Mouse (Mus musculus) limb, embryonic 13.5 days (tissue): ENCODE results near the gene Hdac9. TPM values are rescaled to one million over a fixed set of nuclear protein-coding genes. Genes with fewer than 3 reads are reported as not detected.

ENCODE experiments used
- ATAC-seq: fragments of 200-750 bp; cut with Nextera tagmentation; 2 replicates; pipeline ENCODE4 v1.8.0; 2017; ENCODE audit warnings: low read depth, moderate number of reproducible peaks, moderate TSS enrichment; ENCODE audit not compliant: low FRiP score
- H3K27ac ChIP-seq: fragments of 300-500 bp; sonication (generic); 2 replicates; pipeline ENCODE4 v1.5.1; 2015; ENCODE audit warnings: inconsistent platforms, mild to moderate bottlenecking, moderate library complexity
- H3K27me3 ChIP-seq: fragments of 300-500 bp; sonication (generic); 2 replicates; pipeline ENCODE4 v1.6.1; 2015; ENCODE audit warnings: mild to moderate bottlenecking, inconsistent platforms
- H3K36me3 ChIP-seq: fragments of 300-500 bp; sonication (generic); 2 replicates; pipeline ENCODE4 v1.6.1; 2015; ENCODE audit warnings: inconsistent platforms, mild to moderate bottlenecking, moderate library complexity
- H3K4me1 ChIP-seq: fragments of 300-500 bp; sonication (generic); 2 replicates; pipeline ENCODE4 v1.6.1; 2015; ENCODE audit warnings: inconsistent platforms
- H3K4me2 ChIP-seq: fragments of 300-500 bp; sonication (generic); replicated peaks from 2 replicates; pipeline ENCODE4 v1.6.1; 2015; ENCODE audit warnings: inconsistent platforms, mild to moderate bottlenecking, moderate library complexity
- H3K4me3 ChIP-seq: fragments of 300-500 bp; sonication (generic); 2 replicates; pipeline ENCODE4 v1.5.1; 2015; ENCODE audit warnings: moderate library complexity, mild to moderate bottlenecking, inconsistent platforms
- H3K9ac ChIP-seq: fragments of 300-500 bp; sonication (generic); 2 replicates; pipeline ENCODE4 v1.6.1; 2015; ENCODE audit warnings: mild to moderate bottlenecking, inconsistent platforms
- H3K9me3 ChIP-seq: fragments of 300-500 bp; sonication (generic); 2 replicates; pipeline ENCODE4 v1.6.1; 2016; ENCODE audit warnings: inconsistent platforms
- WGBS: fragments of 180-500 bp; shearing (Covaris S2); methylation state at CpG from one replicate; pipeline ENCODE4 v1.1.7; 2015; 5-methylcytosine and 5-hydroxymethylcytosine counted together
- polyA plus RNA-seq: library from polyadenylated mRNA; unstranded; fragments of >200 nt; fragmentation: Nextera tagmentation; extraction: Ambion mirVana; gene quantifications from 2 replicates; pipeline ENCODE4 v1.2.1, GENCODE M21; 2015

Hdac9 gene
- polyA plus RNA-seq, 1 experiment from 2014 or later: 8.4 TPM

GRCm38 (mm10) chr12:34841196-34841595, 75.7 kb downstream of the Hdac9 start:
- H3K27ac ChIP-seq: no peak overlapping the region
- H3K4me1 ChIP-seq: no peaks in the 10 kb centered on the region
- H3K4me3 ChIP-seq: no peak overlapping the region
- no peak overlapping the region for H3K9ac ChIP-seq
- ATAC-seq: no peak
- WGBS: 70% methylated on average over 4 of the region's 4 CpGs
- no peaks in the 10 kb centered on the region for H3K36me3 ChIP-seq
- H3K4me2 ChIP-seq: no peak overlapping the region
- no peaks in the 10 kb centered on the region for H3K9me3 ChIP-seq
- H3K27me3 ChIP-seq: no peaks in the 10 kb centered on the region

- Histone ChIP-seq H3K4me1 (no peaks in the 10 kb centered on the region), H3K36me3 (no peaks in the 10 kb centered on the region), H3K27me3 (no peaks in the 10 kb centered on the region), H3K4me2 (no peak overlapping the region), H3K9ac (no peak overlapping the region), H3K9me3 (no peaks in the 10 kb centered on the region), H3K27ac (no peak overlapping the region), H3K4me3 (no peak overlapping the region)
- 71% methylated on average over 5 of the region's 5 CpGs for WGBS
- no peak for ATAC-seq
These were observed 79.6 kb downstream of the Hdac9 start for GRCm38 (mm10) chr12:34837318-34837717.

- no peak overlapping the region for H3K4me3 ChIP-seq
- no peaks in the 10 kb centered on the region for H3K4me1 ChIP-seq
- no peaks in the 10 kb centered on the region for H3K27me3 ChIP-seq
- H3K4me2 ChIP-seq: no peak overlapping the region
- no peak overlapping the region for H3K27ac ChIP-seq
- no peak overlapping the region for H3K9ac ChIP-seq
- no peak for ATAC-seq
- H3K36me3 ChIP-seq: no peaks in the 10 kb centered on the region
- 38% methylated on average over 1 of the region's 1 CpGs for WGBS
- no peaks in the 10 kb centered on the region for H3K9me3 ChIP-seq
These were observed 80.0 kb downstream of the Hdac9 start for GRCm38 (mm10) chr12:34836864-34837263.

- Histone ChIP-seq H3K27ac (no peak overlapping the region), H3K4me2 (no peak overlapping the region), H3K9me3 (no peaks in the 10 kb centered on the region), H3K4me1 (no peaks in the 10 kb centered on the region), H3K27me3 (no peaks in the 10 kb centered on the region), H3K9ac (no peak overlapping the region), H3K36me3 (no peaks in the 10 kb centered on the region), H3K4me3 (no peak overlapping the region)
- WGBS: 92% methylated on average over 1 of the region's 1 CpGs
- no peak for ATAC-seq
These were observed 80.8 kb downstream of the Hdac9 start for GRCm38 (mm10) chr12:34836085-34836484.

- Histone ChIP-seq H3K36me3 (no peaks in the 10 kb centered on the region), H3K4me3 (no peak overlapping the region), H3K4me2 (no peak overlapping the region), H3K27ac (no peak overlapping the region), H3K9ac (no peak overlapping the region), H3K9me3 (no peaks in the 10 kb centered on the region), H3K4me1 (no peaks in the 10 kb centered on the region), H3K27me3 (no peaks in the 10 kb centered on the region)
- 88% methylated on average over 3 of the region's 3 CpGs for WGBS
- no peak for ATAC-seq
These were observed 81.4 kb downstream of the Hdac9 start for GRCm38 (mm10) chr12:34835493-34835892.

GRCm38 (mm10) chr12:34828684-34829083, 88.2 kb downstream of the Hdac9 start:
- Histone ChIP-seq H3K4me1 (no peaks in the 10 kb centered on the region), H3K27ac (no peak overlapping the region), H3K9me3 (no peaks in the 10 kb centered on the region), H3K4me3 (no peak overlapping the region), H3K4me2 (no peak overlapping the region), H3K36me3 (no peaks in the 10 kb centered on the region), H3K27me3 (no peaks in the 10 kb centered on the region), H3K9ac (no peak overlapping the region)
- no peak for ATAC-seq
- 64% methylated on average over 3 of the region's 3 CpGs for WGBS

GRCm38 (mm10) chr12:34826931-34827330, 90.0 kb downstream of the Hdac9 start:
- Histone ChIP-seq H3K27me3 (no peaks in the 10 kb centered on the region), H3K4me1 (no peaks in the 10 kb centered on the region), H3K36me3 (no peaks in the 10 kb centered on the region), H3K9me3 (no peaks in the 10 kb centered on the region), H3K9ac (no peak overlapping the region), H3K27ac (no peak overlapping the region), H3K4me3 (no peak overlapping the region), H3K4me2 (no peak overlapping the region)
- ATAC-seq: no peak
- 84% methylated on average over 4 of the region's 4 CpGs for WGBS

GRCm38 (mm10) chr12:34820229-34820628, 96.7 kb downstream of the Hdac9 start:
- ATAC-seq: no peak

GRCm38 (mm10) chr12:34811673-34812613, 105.0 kb downstream of the Hdac9 start:
- H3K4me3 ChIP-seq: no peak overlapping the region
- no peak for ATAC-seq
- no peak overlapping the region for H3K27ac ChIP-seq
- H3K9me3 ChIP-seq: no peaks in the 10 kb centered on the region
- H3K9ac ChIP-seq: no peak overlapping the region
- 0 out of 2 replicates have a peak, but pooled peaks cover 5% of the 10 kb centered on the region for H3K4me1 ChIP-seq
- 52% methylated on average over 10 of the region's 10 CpGs for WGBS
- no peaks in the 10 kb centered on the region for H3K27me3 ChIP-seq
- H3K36me3 ChIP-seq: no peaks in the 10 kb centered on the region
- no peak overlapping the region for H3K4me2 ChIP-seq

More at GRCm38 (mm10) chr12:34820229-34820628, 96.7 kb downstream of the Hdac9 start:
- H3K27ac ChIP-seq: no peak overlapping the region
- no peak overlapping the region for H3K4me2 ChIP-seq
- H3K4me3 ChIP-seq: no peak overlapping the region
- H3K4me1 ChIP-seq: peaks cover 14% of the 10 kb centered on the region
- WGBS: 36% methylated on average over 6 of the region's 6 CpGs
- no peaks in the 10 kb centered on the region for H3K27me3 ChIP-seq
- no peaks in the 10 kb centered on the region for H3K36me3 ChIP-seq
- H3K9ac ChIP-seq: no peak overlapping the region
- no peaks in the 10 kb centered on the region for H3K9me3 ChIP-seq

GRCm38 (mm10) chr12:34810221-34810620, 106.7 kb downstream of the Hdac9 start:
- ATAC-seq: no peak
- no peak overlapping the region for H3K9ac ChIP-seq
- peaks cover 7% of the 10 kb centered on the region; the same call in 1 of the 2 replicates for H3K4me1 ChIP-seq
- no peaks in the 10 kb centered on the region for H3K27me3 ChIP-seq
- no peaks in the 10 kb centered on the region for H3K36me3 ChIP-seq
- H3K4me2 ChIP-seq: no peak overlapping the region
- 79% methylated on average over 2 of the region's 2 CpGs for WGBS
- H3K9me3 ChIP-seq: no peaks in the 10 kb centered on the region
- no peak overlapping the region for H3K4me3 ChIP-seq
- H3K27ac ChIP-seq: no peak overlapping the region

GRCm38 (mm10) chr12:34808180-34808579, 108.7 kb downstream of the Hdac9 start:
- Histone ChIP-seq H3K4me2 (no peak overlapping the region), H3K27me3 (no peaks in the 10 kb centered on the region), H3K9ac (no peak overlapping the region), H3K4me1 (peaks cover 7% of the 10 kb centered on the region; the same call in 1 of the 2 replicates), H3K9me3 (no peaks in the 10 kb centered on the region), H3K4me3 (no peak overlapping the region), H3K36me3 (no peaks in the 10 kb centered on the region), H3K27ac (no peak overlapping the region)
- WGBS: 91% methylated on average over 1 of the region's 1 CpGs
- no peak for ATAC-seq

- no peak overlapping the region for H3K4me2 ChIP-seq
- no peak overlapping the region for H3K4me3 ChIP-seq
- H3K9ac ChIP-seq: no peak overlapping the region
These were observed 110.4 kb downstream of the Hdac9 start for GRCm38 (mm10) chr12:34806528-34806927.

More at GRCm38 (mm10) chr12:34806528-34806927, 110.4 kb downstream of the Hdac9 start:
- Histone ChIP-seq H3K9me3 (no peaks in the 10 kb centered on the region), H3K4me1 (peaks cover 2% of the 10 kb centered on the region; the same call in 1 of the 2 replicates), H3K27me3 (no peaks in the 10 kb centered on the region), H3K27ac (no peak overlapping the region), H3K36me3 (no peaks in the 10 kb centered on the region)
- no peak for ATAC-seq
